Mouse (Mus musculus) bone marrow macrophage, adult 2 months (primary cell): Measurements from ENCODE around the gene Ptgfrn.

ENCODE experiments used
- CTCF ChIP-seq: IDR thresholded peaks from 2 replicates; pipeline ENCODE4 v1.5.1; 2012; ENCODE audit warnings: low read depth, mild to moderate bottlenecking, low read length, moderate library complexity
- POLR2A ChIP-seq: IDR thresholded peaks from 2 replicates; pipeline ENCODE4 v1.6.1; 2012; ENCODE audit warnings: mild to moderate bottlenecking, low read depth, low read length, borderline replicate concordance

DNA sequence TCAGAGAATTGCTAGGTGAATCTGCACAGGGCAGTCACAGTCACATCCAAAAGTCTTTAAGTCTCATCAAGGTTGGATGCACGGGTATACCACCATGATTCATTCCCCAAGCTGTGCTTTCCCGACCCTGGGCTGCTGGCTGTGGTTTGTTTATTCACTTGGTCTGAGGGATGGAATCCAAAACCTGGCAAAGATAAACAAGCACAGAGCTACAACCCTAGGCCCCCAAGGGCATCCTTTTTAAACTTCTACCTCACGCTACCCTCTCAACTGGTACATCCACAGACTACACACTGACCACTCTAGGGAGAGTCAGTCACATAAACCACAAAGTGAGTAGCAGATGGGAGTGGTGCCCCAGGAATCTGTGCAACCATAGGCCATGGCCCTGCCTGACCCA lies 1.8 kb downstream of the Ptgfrn start:
- TF ChIP-seq POLR2A (no peak), CTCF (no peak)
